In genomic region chr16:55394864-55395263, GRCm38 (mm10) we compare ENCODE assay signal across 28 mouse cellular contexts.
DNase-seq lines count a peak whose midpoint lies in the region; ATAC-seq and TF ChIP-seq lines count a peak whose summit lies in the region.
"Had no signal": no experiment of that assay in that cellular context is flagged by ENCODE, and none has a peak within 500 bp of the region (broad histone marks: within the 10 kb centered on the region; RNA-seq: fewer than 3 reads in every experiment).

No protein-coding gene starts in this region.

- no peak overlapping the region for H3K27ac ChIP-seq in kidney, postnatal 0 days
- H3K27ac ChIP-seq in embryonic fibroblast, embryonic 13.5 days (ENCODE audit: insufficient read depth, low read length) = peak overlapping the region; percentile 76
- H3K27ac ChIP-seq: embryonic facial prominence, embryonic 12.5 days; embryonic facial prominence, embryonic 15.5 days; forebrain, embryonic 10.5 days; forebrain, embryonic 13.5 days; heart, embryonic 15.5 days; hindbrain, embryonic 14.5 days; hindbrain, postnatal 0 days had no signal

- peak; percentile 34 for DNase-seq in kidney, postnatal 0 days (ENCODE audit: low spot score)
- DNase-seq in kidney, postnatal 25 days = no peak
- DNase-seq in 416B (ENCODE audit: low read depth) = peak; percentile 5
- DNase-seq in ovary, postnatal 10 days (ENCODE audit: low spot score) = no peak
- no peak for DNase-seq in heart, postnatal 14 days
- DNase-seq in thymus, postnatal 0 days (ENCODE audit: low spot score) = no peak
- DNase-seq: adrenal gland, adult 8-10 months; adrenal gland, postnatal 36 days; cerebellum, adult 18-20 months; cerebellum, adult 9-11 months; cerebellum, postnatal 25 days; gastrocnemius, postnatal 25 days; heart, adult 18-20 months; heart, postnatal 10 days; heart, postnatal 4 days had no signal

- no peak for TF ChIP-seq POLR2A in embryonic fibroblast, embryonic 13.5 days (IDR thresholded peaks at IDR 0.05; ENCODE audit: low read depth, low read length)

- TF ChIP-seq CTCF in kidney, postnatal 0 days (IDR thresholded peaks at IDR 0.05; ENCODE audit: low read depth) = no peak
- TF ChIP-seq CTCF in embryonic fibroblast, embryonic 13.5 days (IDR thresholded peaks at IDR 0.05; ENCODE audit: borderline replicate concordance, insufficient read depth, low read length) = no peak

- H3K9ac ChIP-seq in kidney, postnatal 0 days (ENCODE audit: low read depth, low read length) = no peak overlapping the region
- H3K9ac ChIP-seq: embryonic facial prominence, embryonic 12.5 days; embryonic facial prominence, embryonic 15.5 days; forebrain, embryonic 13.5 days; heart, embryonic 12.5 days; heart, embryonic 15.5 days; hindbrain, embryonic 14.5 days had no signal

- H3K4me3 ChIP-seq in kidney, postnatal 0 days (replicated peaks; ENCODE audit: low read depth, low read length) = no peak overlapping the region
- H3K4me3 ChIP-seq in embryonic fibroblast, embryonic 13.5 days (ENCODE audit: insufficient read depth, low read length) = no peak overlapping the region
- H3K4me3 ChIP-seq: embryonic facial prominence, embryonic 12.5 days; embryonic facial prominence, embryonic 15.5 days; erythroblast, embryonic 14.5 days; forebrain, embryonic 10.5 days; forebrain, embryonic 13.5 days; heart, embryonic 12.5 days; heart, embryonic 15.5 days had no signal

- intact Hi-C loops in heart, postnatal 14 days (cut with DNase I) = no loop called here

- H3K27me3 ChIP-seq in kidney, postnatal 0 days (ENCODE audit: insufficient read depth, low read length) = no peaks in the 10 kb centered on the region
- H3K27me3 ChIP-seq: embryonic facial prominence, embryonic 12.5 days; embryonic facial prominence, embryonic 15.5 days; forebrain, embryonic 13.5 days; heart, embryonic 12.5 days; heart, embryonic 15.5 days had no signal

- no peaks in the 10 kb centered on the region for H3K9me3 ChIP-seq in kidney, postnatal 0 days (replicated peaks; ENCODE audit: low read length)
- H3K9me3 ChIP-seq: embryonic facial prominence, embryonic 12.5 days; embryonic facial prominence, embryonic 15.5 days; forebrain, embryonic 10.5 days; forebrain, embryonic 13.5 days; heart, embryonic 15.5 days had no signal

- H3K36me3 ChIP-seq in kidney, postnatal 0 days (ENCODE audit: insufficient read depth, low read length) = no peaks in the 10 kb centered on the region
- H3K36me3 ChIP-seq: embryonic facial prominence, embryonic 12.5 days; embryonic facial prominence, embryonic 15.5 days; forebrain, embryonic 10.5 days; heart, embryonic 12.5 days; heart, embryonic 15.5 days had no signal

- no peaks in the 10 kb centered on the region for H3K4me1 ChIP-seq in kidney, postnatal 0 days (replicated peaks; ENCODE audit: insufficient read depth, low read length)
- H3K4me1 ChIP-seq in embryonic fibroblast, embryonic 13.5 days (ENCODE audit: control insufficient read depth, insufficient read depth, low read length) = no peaks in the 10 kb centered on the region; the same call in 1 of the 2 replicates
- H3K4me1 ChIP-seq: embryonic facial prominence, embryonic 12.5 days; embryonic facial prominence, embryonic 15.5 days; forebrain, embryonic 10.5 days; forebrain, embryonic 13.5 days; heart, embryonic 12.5 days; heart, embryonic 15.5 days had no signal

- ATAC-seq in kidney, postnatal 0 days (replicated peaks; ENCODE audit: low FRiP score, low read depth) = no peak
- ATAC-seq: forebrain, embryonic 13.5 days; forebrain, embryonic 16.5 days; hindbrain, postnatal 0 days; inflammation-experienced regulatory T-cells, adult 6 months; intestine, embryonic 16.5 days had no signal

- WGBS in kidney, postnatal 0 days = 50% methylated on average over 3 of the region's 3 CpGs

- H3K4me2 ChIP-seq in kidney, postnatal 0 days (ENCODE audit: low read length) = no peak overlapping the region
- H3K4me2 ChIP-seq: embryonic facial prominence, embryonic 12.5 days; embryonic facial prominence, embryonic 15.5 days; forebrain, embryonic 13.5 days; heart, embryonic 12.5 days; heart, embryonic 15.5 days; hindbrain, embryonic 14.5 days had no signal

Comparison
In these comparisons a context has a peak if more than half of its experiments do, and no peak if none do; other contexts are left out.
1. DNase-seq: peak in kidney, postnatal 0 days (single experiment) and 416B (single experiment); none in kidney, postnatal 25 days (0 of 2), ovary, postnatal 10 days (single experiment), heart, postnatal 14 days (0 of 2) and thymus, postnatal 0 days (single experiment).